Mouse (Mus musculus) hindbrain, embryonic 10.5 days (tissue): ENCODE data around the gene Ctnnbl1. TPM values are rescaled to one million over a fixed set of nuclear protein-coding genes. Genes with fewer than 3 reads are reported as not detected.
A peak's percentile ranks its signal among the peaks of the same experiment; 100 is the strongest.

Source experiments
- DNase-seq: peaks from one replicate; pipeline ENCODE4 v3.0.0-alpha.2; 2017; ENCODE audit warnings: low spot score
- H3K27ac ChIP-seq: fragments of 300-500 bp; sonication (generic); 2 replicates; pipeline ENCODE4 v1.5.1; 2016; ENCODE audit warnings: mild to moderate bottlenecking, moderate library complexity
- H3K27me3 ChIP-seq: fragments of 300-500 bp; sonication (generic); 2 replicates; pipeline ENCODE4 v1.6.1; 2016; ENCODE audit warnings: mild to moderate bottlenecking; ENCODE audit not compliant: poor library complexity, insufficient read depth, severe bottlenecking
- H3K36me3 ChIP-seq: fragments of 300-500 bp; sonication (generic); 2 replicates; pipeline ENCODE4 v1.6.1; 2016; ENCODE audit warnings: mild to moderate bottlenecking, moderate library complexity
- H3K4me1 ChIP-seq: fragments of 300-500 bp; sonication (generic); replicated peaks from 2 replicates; pipeline ENCODE4 v1.6.1; 2016; ENCODE audit warnings: mild to moderate bottlenecking
- H3K4me3 ChIP-seq: fragments of 300-500 bp; sonication (generic); 2 replicates; pipeline ENCODE4 v1.5.1; 2016; ENCODE audit warnings: mild to moderate bottlenecking, moderate library complexity
- H3K9me3 ChIP-seq: fragments of 300-500 bp; sonication (generic); 2 replicates; pipeline ENCODE4 v1.6.1; 2016; ENCODE audit warnings: mild to moderate bottlenecking, moderate library complexity
- WGBS: fragments of 180-500 bp; shearing (Covaris S2); methylation state at CpG from one replicate; pipeline ENCODE4 v1.1.7; 2016; 5-methylcytosine and 5-hydroxymethylcytosine counted together
- polyA plus RNA-seq: library from polyadenylated mRNA; unstranded; fragments of >200 nt; fragmentation: Nextera tagmentation; extraction: Ambion mirVana; gene quantifications from 2 replicates; pipeline ENCODE4 v1.2.1, GENCODE M21; 2016

Ctnnbl1 gene
- polyA plus RNA-seq, 1 experiment from 2014 or later: 93.4 TPM

GRCm38 (mm10) chr2:157784647-157785046, 47.4 kb downstream of the Ctnnbl1 start:
- Histone ChIP-seq H3K27ac (no peak overlapping the region), H3K27me3 (peaks cover 11% of the 10 kb centered on the region; the same call in 1 of the 2 replicates), H3K36me3 (peaks cover 58% of the 10 kb centered on the region), H3K4me3 (no peak overlapping the region), H3K4me1 (peaks cover 42% of the 10 kb centered on the region), H3K9me3 (no peaks in the 10 kb centered on the region)
- DNase-seq: no peak
- 80% methylated on average over 2 of the region's 2 CpGs for WGBS

- H3K27me3 ChIP-seq: peaks cover 41% of the 10 kb centered on the region
- WGBS: 77% methylated on average over 7 of the region's 7 CpGs
- H3K27ac ChIP-seq: peak overlapping the region; percentile 62
- no peaks in the 10 kb centered on the region for H3K9me3 ChIP-seq
- peaks cover 67% of the 10 kb centered on the region for H3K4me1 ChIP-seq
- DNase-seq: no peak
- no peak overlapping the region for H3K4me3 ChIP-seq
- H3K36me3 ChIP-seq: peaks cover 28% of the 10 kb centered on the region
These were observed 52.0 kb downstream of the Ctnnbl1 start for GRCm38 (mm10) chr2:157789226-157789625.

GRCm38 (mm10) chr2:157790836-157791495, 53.8 kb downstream of the Ctnnbl1 start:
- Histone ChIP-seq H3K4me3 (no peak overlapping the region), H3K27me3 (peaks cover 46% of the 10 kb centered on the region), H3K4me1 (peaks cover 52% of the 10 kb centered on the region), H3K9me3 (no peaks in the 10 kb centered on the region), H3K27ac (no peak overlapping the region), H3K36me3 (peaks cover 28% of the 10 kb centered on the region)
- no peak for DNase-seq
- WGBS: 82% methylated on average over 8 of the region's 8 CpGs

GRCm38 (mm10) chr2:157791528-157792162, 54.4 kb downstream of the Ctnnbl1 start:
- DNase-seq: no peak
- peaks cover 46% of the 10 kb centered on the region for H3K27me3 ChIP-seq
- peaks cover 28% of the 10 kb centered on the region for H3K36me3 ChIP-seq
- H3K4me1 ChIP-seq: peaks cover 52% of the 10 kb centered on the region
- no peak overlapping the region for H3K4me3 ChIP-seq
- no peaks in the 10 kb centered on the region for H3K9me3 ChIP-seq
- no peak overlapping the region for H3K27ac ChIP-seq
- WGBS: 56% methylated on average over 14 of the region's 14 CpGs

GRCm38 (mm10) chr2:157792840-157793552, 55.8 kb downstream of the Ctnnbl1 start:
- Histone ChIP-seq H3K4me3 (no peak overlapping the region), H3K27me3 (peaks cover 44% of the 10 kb centered on the region), H3K9me3 (no peaks in the 10 kb centered on the region), H3K4me1 (peaks cover 49% of the 10 kb centered on the region), H3K27ac (no peak overlapping the region), H3K36me3 (peaks cover 25% of the 10 kb centered on the region)
- 89% methylated on average over 10 of the region's 10 CpGs for WGBS
- DNase-seq: no peak

GRCm38 (mm10) chr2:157793851-157794332, 56.7 kb downstream of the Ctnnbl1 start:
- peaks cover 42% of the 10 kb centered on the region for H3K27me3 ChIP-seq
- peaks cover 23% of the 10 kb centered on the region for H3K36me3 ChIP-seq
- H3K4me1 ChIP-seq: peaks cover 40% of the 10 kb centered on the region
- 87% methylated on average over 8 of the region's 8 CpGs for WGBS
- H3K9me3 ChIP-seq: no peaks in the 10 kb centered on the region
- H3K4me3 ChIP-seq: no peak overlapping the region
- no peak for DNase-seq
- no peak overlapping the region for H3K27ac ChIP-seq

- WGBS: 94% methylated on average over 1 of the region's 1 CpGs
- Histone ChIP-seq H3K9me3 (no peaks in the 10 kb centered on the region), H3K27ac (no peak overlapping the region), H3K27me3 (peaks cover 23% of the 10 kb centered on the region; the same call in 1 of the 2 replicates), H3K36me3 (peaks cover 14% of the 10 kb centered on the region), H3K4me1 (peaks cover 44% of the 10 kb centered on the region), H3K4me3 (no peak overlapping the region)
- no peak for DNase-seq
These were observed 58.6 kb downstream of the Ctnnbl1 start for GRCm38 (mm10) chr2:157795627-157796423.

- WGBS: 93% methylated on average over 9 of the region's 9 CpGs
- no peak for DNase-seq
- peaks cover 3% of the 10 kb centered on the region; the same call in 1 of the 2 replicates for H3K27me3 ChIP-seq
- 0 out of 2 replicates have a peak, but pooled peaks cover 9% of the 10 kb centered on the region for H3K36me3 ChIP-seq
- H3K4me1 ChIP-seq: peaks cover 40% of the 10 kb centered on the region
- H3K9me3 ChIP-seq: no peaks in the 10 kb centered on the region
- no peak overlapping the region for H3K4me3 ChIP-seq
- peak overlapping the region; percentile 56 for H3K27ac ChIP-seq
These were observed 62.3 kb downstream of the Ctnnbl1 start for GRCm38 (mm10) chr2:157799533-157799932.

- no peak overlapping the region for H3K4me3 ChIP-seq
- no peak for DNase-seq
- H3K27ac ChIP-seq: peak overlapping the region; percentile 91
- no peaks in the 10 kb centered on the region; the same call in 1 of the 2 replicates for H3K27me3 ChIP-seq
- 0 out of 2 replicates have a peak, but pooled peaks cover 9% of the 10 kb centered on the region for H3K36me3 ChIP-seq
- no peaks in the 10 kb centered on the region for H3K9me3 ChIP-seq
- 84% methylated on average over 2 of the region's 2 CpGs for WGBS
- peaks cover 44% of the 10 kb centered on the region for H3K4me1 ChIP-seq
These were observed 63.1 kb downstream of the Ctnnbl1 start for GRCm38 (mm10) chr2:157800288-157800687.

- peak; percentile 84 for DNase-seq
- 11% methylated on average over 11 of the region's 11 CpGs for WGBS
- Histone ChIP-seq H3K9me3 (no peaks in the 10 kb centered on the region), H3K27me3 (no peaks in the 10 kb centered on the region; the same call in 1 of the 2 replicates), H3K36me3 (0 out of 2 replicates have a peak, but pooled peaks cover 9% of the 10 kb centered on the region), H3K4me1 (peaks cover 46% of the 10 kb centered on the region), H3K4me3 (peak overlapping the region; percentile 23), H3K27ac (peak overlapping the region; percentile 91)
These were observed 63.7 kb downstream of the Ctnnbl1 start for GRCm38 (mm10) chr2:157800746-157801501.

- Histone ChIP-seq H3K4me1 (peaks cover 46% of the 10 kb centered on the region), H3K4me3 (peak overlapping the region; percentile 23)
- 32% methylated on average over 8 of the region's 8 CpGs for WGBS
These were observed 64.5 kb downstream of the Ctnnbl1 start for GRCm38 (mm10) chr2:157801505-157802357.

More at GRCm38 (mm10) chr2:157801505-157802357, 64.5 kb downstream of the Ctnnbl1 start:
- Histone ChIP-seq H3K36me3 (0 out of 2 replicates have a peak, but pooled peaks cover 9% of the 10 kb centered on the region), H3K27me3 (no peaks in the 10 kb centered on the region), H3K9me3 (no peaks in the 10 kb centered on the region), H3K27ac (peak overlapping the region; percentile 91)
- no peak for DNase-seq
